Mouse (Mus musculus) intestine, postnatal 0 days (tissue): ENCODE results near the gene Chn2. TPM values are rescaled to one million over a fixed set of nuclear protein-coding genes. Genes with fewer than 3 reads are reported as not detected.
"Not testable (repeated sequence)": the region's sequence is repeated elsewhere in the genome, so short reads cannot be mapped to it uniquely, and the experiment has no call there.

Experiments used
- ATAC-seq: fragments of 200-750 bp; cut with Nextera tagmentation; 2 replicates; pipeline ENCODE4 v1.8.0; 2017; ENCODE audit warnings: mild to moderate bottlenecking, moderate TSS enrichment, moderate library complexity
- H3K27ac ChIP-seq: fragments of 300-500 bp; sonication (generic); 2 replicates; pipeline ENCODE4 v1.5.1; 2014; ENCODE audit warnings: mild to moderate bottlenecking, low read depth, low read length, moderate library complexity
- H3K27me3 ChIP-seq: fragments of 300-500 bp; sonication (generic); replicated peaks from 2 replicates; pipeline ENCODE4 v1.6.1; 2014; ENCODE audit warnings: low read length, mixed read lengths; ENCODE audit not compliant: control insufficient read depth, insufficient read depth
- H3K36me3 ChIP-seq: fragments of 300-500 bp; sonication (generic); 2 replicates; pipeline ENCODE4 v1.6.1; 2014; ENCODE audit warnings: mild to moderate bottlenecking, moderate library complexity; ENCODE audit not compliant: control insufficient read depth, insufficient read depth
- H3K4me1 ChIP-seq: fragments of 300-500 bp; sonication (generic); replicated peaks from 2 replicates; pipeline ENCODE4 v1.6.1; 2014; ENCODE audit warnings: antibody characterized with exemption, low read length, mixed read lengths; ENCODE audit not compliant: control insufficient read depth, insufficient read depth
- H3K4me2 ChIP-seq: fragments of 300-500 bp; sonication (generic); replicated peaks from 2 replicates; pipeline ENCODE4 v1.6.1; 2014; ENCODE audit warnings: low read depth, mild to moderate bottlenecking, moderate library complexity
- H3K4me3 ChIP-seq: fragments of 300-500 bp; sonication (generic); 2 replicates; pipeline ENCODE4 v1.5.1; 2014; ENCODE audit warnings: low read depth, low read length
- H3K9ac ChIP-seq: fragments of 300-500 bp; sonication (generic); 2 replicates; pipeline ENCODE4 v1.6.1; 2014; ENCODE audit warnings: mild to moderate bottlenecking, low read depth, low read length
- H3K9me3 ChIP-seq: fragments of 300-500 bp; sonication (generic); 2 replicates; pipeline ENCODE4 v1.6.1; 2016; ENCODE audit warnings: mixed run types; ENCODE audit not compliant: control insufficient read depth
- CTCF ChIP-seq: sonication (generic); IDR thresholded peaks from 2 replicates; pipeline ENCODE4 v1.5.1; 2016; ENCODE audit warnings: low read depth, mild to moderate bottlenecking, control low read depth, antibody characterized with exemption, moderate library complexity
- WGBS: fragments of 180-500 bp; shearing (Covaris S2); extraction: QIAGEN DNeasy Blood & Tissue Kit; methylation state at CpG from one replicate; pipeline ENCODE4 v1.1.7; 2014; 5-methylcytosine and 5-hydroxymethylcytosine counted together
- polyA plus RNA-seq: library from polyadenylated mRNA; unstranded; fragments of >200 nt; fragmentation: Nextera tagmentation; extraction: Ambion mirVana; gene quantifications from 2 replicates; pipeline ENCODE4 v1.2.1, GENCODE M21; 2015

Gene Chn2
- polyA plus RNA-seq, 1 experiment from 2014 or later, result 19.6 TPM

DNA sequence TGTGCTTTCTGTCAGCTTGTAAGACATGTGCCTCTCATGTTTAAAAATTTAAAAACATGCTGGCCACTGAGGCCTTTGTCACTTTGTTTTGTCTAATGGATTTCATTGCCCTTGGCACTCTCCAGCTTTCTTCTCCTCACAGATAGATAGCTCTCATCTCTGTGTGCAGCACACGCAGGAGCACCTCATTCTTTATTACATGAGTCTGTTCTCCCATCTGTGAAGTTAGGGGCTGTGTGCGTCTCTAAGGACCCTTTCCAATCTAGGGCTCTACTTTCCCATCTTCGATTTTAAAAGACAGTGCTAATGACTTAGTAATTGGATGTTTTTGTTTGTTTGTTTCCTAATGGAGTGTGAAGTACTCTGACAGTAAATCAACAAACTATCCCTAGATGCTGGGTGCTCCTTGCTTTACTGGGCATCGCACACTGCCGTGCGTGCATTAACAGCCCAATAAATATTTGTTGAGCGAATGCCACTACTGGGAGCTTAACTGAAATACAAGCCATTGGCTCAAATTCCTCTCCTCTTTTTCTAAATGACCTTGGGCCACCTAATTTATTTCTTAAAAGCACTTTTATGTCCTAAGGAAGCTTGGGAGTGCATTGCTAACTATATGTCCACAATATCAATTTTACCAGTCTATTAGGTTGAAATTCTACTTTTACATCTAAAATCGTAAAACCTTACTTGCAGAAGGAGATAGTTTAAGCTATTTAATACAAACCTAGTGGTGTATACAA lies 136.3 kb downstream of the Chn2 start:
- Histone ChIP-seq H3K9me3 (no peaks in the 10 kb centered on the region), H3K27me3 (no peaks in the 10 kb centered on the region), H3K4me1 (0 out of 2 replicates have a peak, but pooled peaks cover 10% of the 10 kb centered on the region), H3K27ac (no peak overlapping the region), H3K36me3 (no peaks in the 10 kb centered on the region), H3K4me3 (no peak overlapping the region), H3K9ac (no peak overlapping the region), H3K4me2 (no peak overlapping the region)
- no peak for ATAC-seq
- whole genome bisulfite sequencing, result 82% methylated on average over 8 of the region's 8 CpGs
- TF ChIP-seq CTCF, result no peak

DNA sequence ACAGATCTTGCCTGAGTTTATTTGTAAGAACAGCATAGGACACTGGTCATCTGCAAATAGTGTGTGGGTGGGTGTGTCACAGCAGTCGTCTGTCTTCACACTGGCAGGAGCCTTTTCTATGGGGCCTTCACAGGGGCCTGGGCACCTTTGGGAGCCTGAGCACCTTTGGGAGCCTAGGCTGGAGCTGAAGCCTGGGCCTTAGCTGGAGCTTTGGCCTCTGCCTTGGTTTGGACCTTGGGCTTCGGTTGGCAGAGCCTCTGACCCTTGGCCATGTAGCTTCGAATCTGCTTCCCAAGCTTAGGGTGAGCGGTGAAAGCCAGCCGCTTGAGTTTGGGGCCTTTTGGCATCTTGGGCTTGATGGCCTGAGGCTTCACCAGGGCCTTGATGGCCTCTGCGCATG lies 137.7 kb downstream of the Chn2 start:
- H3K9me3 ChIP-seq, H3K36me3 ChIP-seq, H3K9ac ChIP-seq, H3K27me3 ChIP-seq, H3K4me3 ChIP-seq, H3K4me2 ChIP-seq, ATAC-seq, H3K27ac ChIP-seq, H3K4me1 ChIP-seq: not testable (repeated sequence)
- WGBS, result 82% methylated on average over 6 of the region's 6 CpGs

DNA sequence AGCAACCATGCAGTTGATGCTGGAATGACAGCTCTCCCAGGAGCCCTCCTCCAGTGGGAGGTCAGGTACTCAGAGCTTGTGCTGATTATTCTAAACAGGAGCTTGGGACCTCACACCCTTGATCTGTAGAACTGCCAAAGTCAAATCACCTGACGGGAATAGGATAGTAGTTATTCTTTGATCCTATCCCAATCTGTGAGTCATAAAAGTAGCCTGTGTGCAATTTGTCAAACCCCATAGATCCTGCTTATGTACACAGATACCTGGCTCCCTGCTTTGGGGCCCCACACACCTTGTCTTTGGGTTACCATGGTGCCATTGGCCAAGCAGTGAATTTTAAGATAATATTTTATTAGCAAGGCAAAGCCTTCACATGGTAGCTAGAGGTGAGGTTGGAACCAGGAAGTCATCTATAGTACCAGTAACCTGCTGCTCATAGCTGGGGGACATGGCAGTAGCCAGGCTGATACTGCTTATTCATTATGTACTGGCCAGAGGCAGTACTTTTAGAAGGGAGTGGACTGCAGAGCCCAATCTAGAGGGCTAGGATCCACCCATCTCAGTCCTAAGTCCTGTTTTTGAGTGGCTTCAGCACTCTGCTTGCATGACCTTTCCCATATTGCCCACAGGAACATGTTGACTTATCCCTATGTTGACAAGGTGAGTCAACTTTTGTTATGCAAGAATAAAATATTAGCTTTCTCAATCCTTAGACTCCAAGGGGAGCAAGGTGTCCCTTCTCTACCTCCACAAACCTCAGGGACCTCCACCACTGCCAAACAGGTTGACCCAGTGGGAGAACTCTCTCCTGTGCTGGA lies 139.9 kb downstream of the Chn2 start:
- Histone ChIP-seq H3K9me3 (no peaks in the 10 kb centered on the region), H3K27me3 (no peaks in the 10 kb centered on the region), H3K4me3 (no peak overlapping the region), H3K4me2 (no peak overlapping the region), H3K36me3 (no peaks in the 10 kb centered on the region), H3K4me1 (0 out of 2 replicates have a peak, but pooled peaks cover 3% of the 10 kb centered on the region), H3K9ac (no peak overlapping the region), H3K27ac (no peak overlapping the region)
- no peak for TF ChIP-seq CTCF
- peak; percentile 80 for ATAC-seq
- WGBS, result 42% methylated on average over 1 of the region's 1 CpGs

DNA sequence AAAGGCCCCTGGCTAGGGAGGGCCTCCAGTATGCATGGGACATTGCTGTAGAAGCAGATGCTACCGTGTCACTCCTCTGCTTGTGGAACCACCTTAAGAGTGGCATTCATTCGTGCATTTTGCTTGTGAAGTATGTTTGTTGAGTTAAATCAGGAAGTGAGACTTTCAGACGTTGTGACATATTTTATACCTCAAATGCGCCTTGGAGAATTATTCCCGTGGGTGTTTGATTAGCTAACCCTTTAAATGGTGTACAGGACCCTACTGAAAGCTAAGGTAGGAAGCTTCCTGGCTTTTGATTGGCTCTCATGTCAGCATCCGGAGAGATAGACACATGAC lies 140.5 kb downstream of the Chn2 start:
- no peak overlapping the region for H3K27ac ChIP-seq
- no peak overlapping the region for H3K4me2 ChIP-seq
- H3K4me3 ChIP-seq, result no peak overlapping the region
- H3K4me1 ChIP-seq, result 0 out of 2 replicates have a peak, but pooled peaks cover 3% of the 10 kb centered on the region
- no peak for ATAC-seq
- H3K27me3 ChIP-seq, result no peaks in the 10 kb centered on the region
- H3K9me3 ChIP-seq, result no peaks in the 10 kb centered on the region
- TF ChIP-seq CTCF, result no peak
- WGBS, result 69% methylated on average over 6 of the region's 6 CpGs
- H3K36me3 ChIP-seq, result no peaks in the 10 kb centered on the region
- no peak overlapping the region for H3K9ac ChIP-seq

DNA sequence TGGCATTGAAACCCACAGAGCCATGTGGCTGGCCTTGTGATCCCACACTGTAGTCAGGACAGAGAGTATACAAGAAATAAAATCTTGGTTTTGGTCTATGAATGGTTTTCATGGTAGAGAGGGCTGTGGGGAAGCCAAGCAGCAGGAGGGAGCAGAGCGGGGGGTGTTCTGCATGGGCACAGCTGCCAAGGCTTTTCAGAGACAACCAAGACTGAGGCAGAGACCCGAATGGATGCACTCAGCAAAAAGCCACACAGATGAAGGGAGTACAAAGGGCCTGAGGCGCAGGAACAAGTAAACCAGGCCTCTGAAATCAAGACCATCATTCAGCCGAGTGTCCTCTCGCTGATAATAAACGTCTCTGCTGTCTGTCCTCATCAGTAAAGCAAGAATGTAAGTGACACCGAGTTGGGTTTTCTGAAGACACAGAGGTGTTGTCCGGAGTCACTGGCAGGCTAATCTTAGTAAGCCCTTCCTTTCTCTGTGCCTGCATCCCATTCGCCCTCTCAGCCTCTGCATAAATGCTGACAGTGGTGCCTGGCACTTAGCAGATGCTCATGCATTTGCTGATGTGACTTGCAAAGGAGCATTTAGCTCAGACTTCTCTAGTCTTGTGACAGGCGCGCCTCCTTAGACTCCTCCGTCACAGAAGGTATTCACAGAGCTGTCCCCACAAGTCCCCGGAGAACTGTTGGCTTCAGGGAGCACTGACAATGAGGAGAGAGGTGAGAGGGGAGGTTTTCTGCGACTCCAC lies 144.6 kb downstream of the Chn2 start:
- Histone ChIP-seq H3K27ac (no peak overlapping the region), H3K9me3 (no peaks in the 10 kb centered on the region), H3K4me3 (no peak overlapping the region), H3K27me3 (no peaks in the 10 kb centered on the region), H3K4me2 (no peak overlapping the region), H3K9ac (no peak overlapping the region), H3K36me3 (no peaks in the 10 kb centered on the region), H3K4me1 (0 out of 2 replicates have a peak, but pooled peaks cover 3% of the 10 kb centered on the region)
- TF ChIP-seq CTCF, result no peak
- 71% methylated on average over 14 of the region's 14 CpGs for WGBS
- no peak for ATAC-seq
